Mouse (Mus musculus) 3T3-L1 (cell line): ENCODE data around the gene Rps6.
"Not testable (repeated sequence)": the region's sequence is repeated elsewhere in the genome, so short reads cannot be mapped to it uniquely, and the experiment has no call there.

Experiments
- DNase-seq: peaks from one replicate; pipeline ENCODE4 v3.0.0-alpha.2; 2015; ENCODE audit warnings: low read depth, low spot score

Rps6 gene

DNA sequence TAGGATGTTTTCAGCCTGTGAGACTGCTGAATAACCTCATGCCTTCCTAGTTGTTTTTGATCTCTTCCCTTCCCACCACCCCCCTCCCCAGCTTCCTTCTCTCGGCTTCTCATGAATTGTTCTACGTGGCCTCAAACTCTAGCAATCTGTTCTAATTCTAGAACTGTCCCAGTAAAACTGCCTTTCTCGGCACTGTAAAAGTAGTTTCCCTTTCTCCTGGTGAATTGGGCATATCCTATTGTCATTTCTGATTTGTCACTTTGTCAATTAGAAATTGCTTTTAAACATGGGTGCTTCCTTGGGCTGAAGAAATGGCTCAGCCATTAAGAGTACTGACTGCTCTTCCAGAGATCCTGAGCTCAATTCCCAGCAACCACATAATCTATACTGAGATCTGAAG lies 5.2 kb downstream of the Rps6 start:
- no peak for DNase-seq

DNA sequence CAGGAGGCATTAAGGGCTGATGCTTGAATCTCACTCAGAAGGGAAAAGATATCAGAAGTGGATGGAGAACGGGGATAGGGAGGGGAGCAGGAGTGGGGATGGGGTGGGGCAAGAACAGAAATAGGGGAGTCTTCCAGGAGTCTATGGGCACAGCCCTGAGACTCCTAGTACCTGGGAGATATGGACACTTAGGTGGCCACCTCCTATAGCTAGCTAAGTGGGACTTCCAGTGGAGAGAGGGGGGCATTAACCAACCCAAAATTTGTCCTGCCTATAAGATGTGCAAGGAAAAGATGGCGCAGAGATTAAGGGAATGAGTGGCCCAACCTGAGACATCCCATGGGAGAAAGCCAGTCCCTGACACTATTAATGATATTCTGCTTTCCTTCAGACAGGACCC lies 5.9 kb downstream of the Rps6 start:
- DNase-seq: no peak

DNA sequence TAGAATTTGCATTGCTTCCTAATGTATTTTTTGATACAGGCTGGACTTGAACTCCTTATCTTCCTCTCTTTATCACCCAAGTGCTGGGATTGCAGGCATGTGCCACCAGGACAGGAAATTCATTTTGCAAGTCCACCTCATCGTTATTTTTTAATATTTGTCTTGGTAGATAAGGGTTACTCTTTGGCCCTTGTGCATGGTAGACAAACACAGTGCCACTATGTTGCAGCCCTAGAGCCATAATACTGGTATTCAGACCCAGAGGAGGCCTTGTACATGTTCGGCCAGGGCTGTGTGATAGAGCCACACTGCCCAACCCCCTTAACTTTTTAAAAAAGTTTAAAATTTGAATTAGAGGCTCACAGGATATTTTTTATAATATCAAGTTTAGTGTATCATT lies 10.0 kb downstream of the Rps6 start:
- DNase-seq: no peak

DNA sequence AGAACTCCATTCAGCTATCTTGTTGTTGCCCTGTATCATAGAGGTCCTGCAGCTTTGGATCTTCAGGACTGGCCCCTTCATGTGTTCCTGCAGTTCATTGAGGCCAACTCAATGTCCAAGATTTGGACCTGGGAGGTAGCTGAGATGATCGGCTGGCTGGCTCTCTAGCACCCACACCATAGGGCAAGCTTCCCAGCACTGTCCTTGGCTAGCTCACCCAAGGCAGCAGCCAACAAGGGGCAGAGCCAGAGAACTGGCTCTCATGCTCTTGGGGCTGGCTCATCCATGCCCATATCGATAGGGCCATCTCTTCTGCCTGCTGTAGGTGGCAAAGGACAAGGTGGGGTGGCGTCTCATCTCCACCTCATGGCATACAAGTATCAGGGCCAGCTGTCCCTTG lies 11.8 kb downstream of the Rps6 start:
- DNase-seq: no peak

DNA sequence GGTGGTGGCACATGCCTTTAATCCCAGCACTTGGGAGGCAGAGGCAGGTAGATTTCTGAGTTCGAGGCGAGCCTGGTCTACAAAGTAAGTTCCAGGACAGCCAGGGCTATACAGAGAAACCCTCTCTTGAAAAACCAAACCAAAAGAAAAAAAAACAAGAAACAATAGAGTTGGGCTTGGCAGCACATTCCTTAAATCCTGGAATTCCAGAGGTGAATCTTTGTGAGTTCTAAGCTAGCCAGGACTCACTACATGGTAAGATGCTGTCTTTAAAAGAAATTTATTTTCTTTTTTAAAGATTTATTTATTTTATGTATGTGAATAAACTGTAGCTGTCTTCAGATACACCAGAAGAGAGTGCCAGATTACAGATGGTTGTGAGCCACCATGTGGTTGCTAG lies 16.1 kb downstream of the Rps6 start:
- not testable (repeated sequence) for DNase-seq

DNA sequence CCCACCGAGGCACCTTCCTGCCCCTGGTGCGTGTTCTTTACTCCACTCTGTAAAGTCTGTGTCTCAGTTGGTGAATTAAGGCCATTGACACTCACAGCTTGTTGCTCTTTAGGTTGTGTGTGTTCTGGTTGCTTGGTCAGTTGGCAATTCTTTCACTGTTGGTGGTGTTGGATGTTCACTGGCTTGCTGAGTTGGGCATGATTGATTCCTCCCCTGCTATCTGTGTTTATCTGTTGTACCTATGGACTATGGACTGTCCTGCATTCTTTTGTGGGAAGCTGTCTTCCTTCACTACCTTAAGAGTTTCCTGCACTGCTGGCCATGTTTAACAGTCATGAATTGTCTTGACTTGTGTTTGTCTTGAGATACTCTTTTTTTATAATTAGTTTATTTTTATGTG lies 25.3 kb downstream of the Rps6 start:
- DNase-seq: no peak

DNA sequence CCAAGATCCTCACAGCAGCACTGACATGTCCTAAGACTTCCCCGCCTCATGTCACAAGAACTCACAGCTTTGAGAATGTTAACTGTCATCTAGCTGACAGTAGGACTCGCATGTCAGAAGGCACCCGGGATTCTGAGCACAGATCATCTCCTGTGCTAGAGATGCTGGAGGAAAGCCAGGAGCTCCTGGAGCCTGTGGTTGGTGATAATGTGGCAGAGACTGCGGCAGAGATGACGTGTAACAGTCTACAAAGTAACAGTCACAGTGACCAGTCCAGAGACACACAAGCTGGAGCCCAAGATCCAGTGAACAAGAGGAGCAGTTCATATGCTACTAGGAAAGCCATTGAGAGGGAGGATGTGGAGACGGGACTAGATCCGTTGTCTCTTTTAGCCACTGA lies 32.1 kb downstream of the Rps6 start:
- DNase-seq: no peak

DNA sequence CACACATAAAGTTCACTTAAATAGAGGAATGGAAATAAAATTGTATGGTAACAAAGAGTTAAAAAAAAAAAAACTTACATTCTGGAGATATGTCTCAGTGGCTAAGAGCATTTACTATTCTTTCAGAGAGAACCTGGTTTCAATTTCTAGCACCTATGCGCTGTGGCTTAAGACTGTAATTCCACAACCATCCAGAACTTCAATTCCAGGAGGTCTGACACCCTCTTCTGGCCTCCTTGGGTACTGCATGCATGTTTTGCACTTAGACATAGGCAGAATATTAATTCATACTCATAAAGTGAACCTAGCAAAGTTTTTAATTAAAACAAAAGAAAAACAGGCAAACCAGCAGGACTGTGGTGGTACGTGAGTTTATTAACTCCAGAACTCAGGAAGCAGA lies 34.0 kb downstream of the Rps6 start:
- DNase-seq: peak; percentile 79

DNA sequence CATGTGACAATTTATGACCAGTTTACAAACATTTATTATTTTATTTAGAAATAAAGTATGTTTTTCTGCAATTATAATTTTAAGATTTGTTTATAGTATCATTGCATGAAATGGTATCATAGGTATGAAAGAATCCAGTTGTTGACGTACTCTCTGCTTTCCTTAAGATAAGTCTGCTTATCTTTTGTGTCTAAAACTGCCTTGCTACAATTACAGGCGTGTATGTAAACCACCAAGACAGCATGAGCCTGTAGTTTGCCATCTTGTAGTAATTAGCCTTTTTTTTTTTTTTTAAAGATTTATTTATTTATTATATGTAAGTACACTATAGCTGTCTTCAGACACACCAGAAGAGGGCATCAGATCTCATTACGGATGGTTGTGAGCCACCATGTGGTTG lies 42.4 kb downstream of the Rps6 start:
- DNase-seq: no peak

DNA sequence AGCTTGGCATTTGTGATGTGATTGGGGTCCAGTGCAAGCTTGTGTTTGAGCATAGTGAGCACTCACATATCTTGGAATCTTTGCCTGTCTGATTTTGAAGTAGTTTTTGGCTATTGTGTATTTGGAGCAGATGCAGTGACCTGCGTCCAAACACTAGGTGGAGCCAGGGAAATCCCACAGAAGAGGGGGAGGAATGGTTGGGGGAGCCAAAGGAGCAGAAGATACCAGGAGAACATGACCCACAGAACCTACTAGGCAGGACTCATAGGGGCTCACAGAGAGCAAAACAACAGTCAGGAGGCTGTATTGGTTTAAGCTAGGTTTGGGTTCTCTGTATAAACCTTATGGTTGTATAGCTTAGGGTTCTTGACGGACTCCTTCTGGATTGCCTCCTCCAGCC lies 46.6 kb downstream of the Rps6 start:
- peak; percentile 22 for DNase-seq
